Mouse (Mus musculus) hindbrain, embryonic 13.5 days (tissue): ENCODE measurements around the gene Bst2. TPM values are rescaled to one million over a fixed set of nuclear protein-coding genes. Genes with fewer than 3 reads are reported as not detected.

Experiments used
- ATAC-seq: fragments of 200-750 bp; cut with Nextera tagmentation; 2 replicates; pipeline ENCODE4 v1.8.0; 2017; ENCODE audit warnings: moderate TSS enrichment; ENCODE audit not compliant: low FRiP score
- H3K27ac ChIP-seq: fragments of 300-500 bp; sonication (generic); 2 replicates; pipeline ENCODE4 v1.5.1; 2015; ENCODE audit warnings: inconsistent platforms, mild to moderate bottlenecking, moderate library complexity
- H3K27me3 ChIP-seq: fragments of 300-500 bp; sonication (generic); 2 replicates; pipeline ENCODE4 v1.6.1; 2015; ENCODE audit warnings: mild to moderate bottlenecking, inconsistent platforms
- H3K36me3 ChIP-seq: fragments of 300-500 bp; sonication (generic); 2 replicates; pipeline ENCODE4 v1.6.1; 2015; ENCODE audit warnings: mild to moderate bottlenecking, inconsistent platforms
- H3K4me1 ChIP-seq: fragments of 300-500 bp; sonication (generic); replicated peaks from 2 replicates; pipeline ENCODE4 v1.6.1; 2015; ENCODE audit warnings: inconsistent platforms
- H3K4me2 ChIP-seq: fragments of 300-500 bp; sonication (generic); 2 replicates; pipeline ENCODE4 v1.6.1; 2015; ENCODE audit warnings: inconsistent platforms, mild to moderate bottlenecking, moderate library complexity
- H3K4me3 ChIP-seq: fragments of 300-500 bp; sonication (generic); 2 replicates; pipeline ENCODE4 v1.5.1; 2015; ENCODE audit warnings: mild to moderate bottlenecking, inconsistent platforms
- H3K9ac ChIP-seq: fragments of 300-500 bp; sonication (generic); 2 replicates; pipeline ENCODE4 v1.6.1; 2015; ENCODE audit warnings: mild to moderate bottlenecking, inconsistent platforms
- H3K9me3 ChIP-seq: fragments of 300-500 bp; sonication (generic); 2 replicates; pipeline ENCODE4 v1.6.1; 2016; ENCODE audit warnings: inconsistent platforms
- WGBS: fragments of 180-500 bp; shearing (Covaris S2); methylation state at CpG from one replicate; pipeline ENCODE4 v1.1.7; 2015; 5-methylcytosine and 5-hydroxymethylcytosine counted together
- polyA plus RNA-seq: library from polyadenylated mRNA; unstranded; fragments of >200 nt; fragmentation: Nextera tagmentation; extraction: Ambion mirVana; gene quantifications from 2 replicates; pipeline ENCODE4 v1.2.1, GENCODE M21; 2015

Bst2 gene
- polyA plus RNA-seq, 1 experiment from 2014 or later = 17.2 TPM

- ATAC-seq = no peak
Measured at GRCm38 (mm10) chr8:71509316-71509715, 27.9 kb downstream of the Bst2 start.

GRCm38 (mm10) chr8:71507589-71508104, 29.6 kb downstream of the Bst2 start:
- peaks cover 16% of the 10 kb centered on the region for H3K4me1 ChIP-seq
- WGBS = under 1% methylated on average over 58 of the region's 61 CpGs
- H3K27ac ChIP-seq = no peak overlapping the region
- peak overlapping the region; percentile 44 for H3K4me3 ChIP-seq
- H3K4me2 ChIP-seq = peak overlapping the region; percentile 70
- ATAC-seq = peak; percentile 79
- peak overlapping the region; percentile 70 for H3K9ac ChIP-seq
- H3K27me3 ChIP-seq = peaks cover 74% of the 10 kb centered on the region
- H3K9me3 ChIP-seq = no peaks in the 10 kb centered on the region
- no peaks in the 10 kb centered on the region for H3K36me3 ChIP-seq

More at GRCm38 (mm10) chr8:71509316-71509715, 27.9 kb downstream of the Bst2 start:
- WGBS = 70% methylated on average over 2 of the region's 2 CpGs
- H3K27me3 ChIP-seq = peaks cover 74% of the 10 kb centered on the region
- peaks cover 16% of the 10 kb centered on the region for H3K4me1 ChIP-seq
- H3K4me3 ChIP-seq = no peak overlapping the region
- no peak overlapping the region for H3K4me2 ChIP-seq
- H3K9me3 ChIP-seq = no peaks in the 10 kb centered on the region
- no peak overlapping the region for H3K27ac ChIP-seq
- no peaks in the 10 kb centered on the region for H3K36me3 ChIP-seq
- no peak overlapping the region for H3K9ac ChIP-seq

DNA sequence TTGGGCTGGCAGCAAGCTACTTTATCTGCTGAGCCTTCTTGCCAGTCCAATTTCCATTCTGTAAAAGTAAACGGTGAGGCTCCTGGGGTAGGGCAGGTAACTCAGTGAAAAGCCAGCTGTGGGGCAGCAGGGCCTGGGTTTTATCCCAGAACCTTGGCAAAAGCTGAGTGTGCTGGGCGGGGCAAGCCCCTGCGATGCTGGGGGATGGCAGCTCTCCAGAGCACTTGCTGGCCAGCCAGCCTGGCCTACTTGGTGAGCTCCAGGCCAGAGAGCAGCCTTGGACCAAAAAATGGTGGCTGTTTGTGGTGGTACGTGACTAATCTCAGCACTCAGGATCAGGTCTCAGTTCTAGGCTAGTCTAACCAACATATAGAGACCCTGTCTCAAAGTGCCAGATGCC, 31.3 kb downstream of the Bst2 start:
- H3K36me3 ChIP-seq = no peaks in the 10 kb centered on the region
- ATAC-seq = no peak
- no peaks in the 10 kb centered on the region for H3K9me3 ChIP-seq
- H3K27me3 ChIP-seq = peaks cover 64% of the 10 kb centered on the region
- H3K4me2 ChIP-seq = no peak overlapping the region
- no peak overlapping the region for H3K9ac ChIP-seq
- WGBS = 83% methylated on average over 4 of the region's 4 CpGs
- no peak overlapping the region for H3K4me3 ChIP-seq
- peaks cover 16% of the 10 kb centered on the region for H3K4me1 ChIP-seq
- no peak overlapping the region for H3K27ac ChIP-seq

GRCm38 (mm10) chr8:71505326-71505725, 31.9 kb downstream of the Bst2 start:
- H3K27me3 ChIP-seq = peaks cover 57% of the 10 kb centered on the region
- no peak overlapping the region for H3K9ac ChIP-seq
- H3K36me3 ChIP-seq = no peaks in the 10 kb centered on the region
- 88% methylated on average over 4 of the region's 4 CpGs for WGBS
- H3K4me1 ChIP-seq = peaks cover 16% of the 10 kb centered on the region
- ATAC-seq = no peak
- H3K9me3 ChIP-seq = no peaks in the 10 kb centered on the region
- no peak overlapping the region for H3K4me2 ChIP-seq
- H3K27ac ChIP-seq = no peak overlapping the region
- no peak overlapping the region for H3K4me3 ChIP-seq

GRCm38 (mm10) chr8:71504349-71504748, 32.9 kb downstream of the Bst2 start:
- Histone ChIP-seq H3K4me2 (no peak overlapping the region), H3K9me3 (no peaks in the 10 kb centered on the region), H3K4me3 (no peak overlapping the region), H3K4me1 (peaks cover 16% of the 10 kb centered on the region), H3K27me3 (peaks cover 48% of the 10 kb centered on the region), H3K9ac (no peak overlapping the region), H3K27ac (no peak overlapping the region), H3K36me3 (no peaks in the 10 kb centered on the region)
- ATAC-seq = no peak
- WGBS = 91% methylated on average over 4 of the region's 4 CpGs

- peaks cover 2% of the 10 kb centered on the region for H3K36me3 ChIP-seq
- no peak overlapping the region for H3K9ac ChIP-seq
- WGBS = 46% methylated on average over 16 of the region's 16 CpGs
- ATAC-seq = no peak
- H3K27ac ChIP-seq = no peak overlapping the region
- H3K9me3 ChIP-seq = no peaks in the 10 kb centered on the region
- H3K4me2 ChIP-seq = no peak overlapping the region
- H3K4me1 ChIP-seq = peaks cover 29% of the 10 kb centered on the region
- H3K4me3 ChIP-seq = no peak overlapping the region
- peaks cover 3% of the 10 kb centered on the region; the same call in 1 of the 2 replicates for H3K27me3 ChIP-seq
Measured at GRCm38 (mm10) chr8:71498816-71499690, 38.2 kb downstream of the Bst2 start.

DNA sequence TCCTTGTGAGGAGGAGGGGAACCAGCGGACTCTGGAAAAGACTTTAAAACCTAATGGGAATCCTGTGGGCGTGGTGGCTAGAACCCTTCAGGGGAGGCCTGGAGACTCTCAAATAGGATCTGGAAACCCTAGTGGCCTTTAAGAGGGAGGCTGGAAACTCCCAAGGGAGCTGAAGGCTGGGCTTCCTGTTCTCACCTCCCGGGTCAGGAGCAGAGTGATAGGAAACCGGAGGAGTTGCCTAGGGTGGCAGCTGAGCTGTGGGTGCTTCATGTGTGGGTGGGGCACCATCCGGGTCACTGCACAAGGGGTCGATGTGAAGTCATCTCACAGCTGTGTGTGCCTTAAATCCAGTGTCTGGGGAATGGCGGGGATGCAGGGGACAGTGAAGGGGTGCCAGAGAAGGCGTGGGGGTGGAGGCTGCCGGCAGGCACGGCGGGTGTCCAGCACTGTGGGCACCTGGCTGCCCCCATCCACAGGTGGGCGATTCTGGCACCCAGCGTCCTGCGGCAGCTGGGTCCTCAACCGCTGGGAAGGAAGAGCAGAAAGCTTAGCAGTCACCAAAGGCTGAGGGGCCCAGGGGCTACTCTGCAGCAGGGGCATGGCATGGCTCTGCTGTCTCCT, 39.3 kb downstream of the Bst2 start:
- WGBS = 28% methylated on average over 15 of the region's 15 CpGs
- ATAC-seq = no peak
- H3K27me3 ChIP-seq = peaks cover 3% of the 10 kb centered on the region; the same call in 1 of the 2 replicates

GRCm38 (mm10) chr8:71497077-71497645, 40.1 kb downstream of the Bst2 start:
- 93% methylated on average over 1 of the region's 1 CpGs for WGBS
- peak overlapping the region; percentile 18; the same call in 1 of the 2 replicates for H3K27ac ChIP-seq
- H3K27me3 ChIP-seq = peaks cover 3% of the 10 kb centered on the region; the same call in 1 of the 2 replicates
- H3K9me3 ChIP-seq = no peaks in the 10 kb centered on the region
- H3K9ac ChIP-seq = no peak overlapping the region
- H3K36me3 ChIP-seq = peaks cover 18% of the 10 kb centered on the region
- ATAC-seq = no peak
- peaks cover 29% of the 10 kb centered on the region for H3K4me1 ChIP-seq
- no peak overlapping the region for H3K4me3 ChIP-seq
- H3K4me2 ChIP-seq = no peak overlapping the region

More for the DNA sequence above, 39.3 kb downstream of the Bst2 start:
- peaks cover 29% of the 10 kb centered on the region for H3K4me1 ChIP-seq
- no peaks in the 10 kb centered on the region for H3K9me3 ChIP-seq
- no peak overlapping the region for H3K27ac ChIP-seq
- no peak overlapping the region for H3K4me2 ChIP-seq
- no peak overlapping the region for H3K9ac ChIP-seq
- H3K36me3 ChIP-seq = peaks cover 10% of the 10 kb centered on the region
- no peak overlapping the region for H3K4me3 ChIP-seq

DNA sequence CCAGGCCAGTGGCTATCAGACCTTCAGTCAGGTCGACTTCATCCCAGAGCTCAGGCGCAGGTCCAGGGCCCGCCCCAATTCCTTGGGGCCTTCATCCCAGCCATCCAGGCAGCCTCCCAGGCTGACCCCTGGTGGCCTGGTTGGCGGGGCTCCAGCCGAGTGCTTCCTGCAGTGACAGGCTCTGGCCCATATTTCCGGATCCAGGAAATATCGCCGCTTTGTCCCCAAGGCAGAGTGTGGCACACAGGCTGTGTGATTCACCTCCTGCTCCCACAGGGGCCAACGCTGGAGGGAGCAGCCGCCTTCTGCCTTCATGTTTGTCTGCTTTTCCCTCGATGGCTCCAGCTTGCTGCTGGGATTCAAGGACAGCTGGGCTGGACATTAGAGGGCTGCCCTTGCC, 40.8 kb downstream of the Bst2 start:
- Histone ChIP-seq H3K27ac (peak overlapping the region; percentile 18; the same call in 1 of the 2 replicates), H3K4me3 (no peak overlapping the region), H3K27me3 (peaks cover 3% of the 10 kb centered on the region; the same call in 1 of the 2 replicates), H3K9me3 (no peaks in the 10 kb centered on the region), H3K9ac (peak overlapping the region; percentile 9; the same call in 1 of the 2 replicates), H3K4me1 (peaks cover 29% of the 10 kb centered on the region), H3K36me3 (peaks cover 23% of the 10 kb centered on the region), H3K4me2 (no peak overlapping the region)
- ATAC-seq = no peak
- WGBS = 47% methylated on average over 11 of the region's 11 CpGs

DNA sequence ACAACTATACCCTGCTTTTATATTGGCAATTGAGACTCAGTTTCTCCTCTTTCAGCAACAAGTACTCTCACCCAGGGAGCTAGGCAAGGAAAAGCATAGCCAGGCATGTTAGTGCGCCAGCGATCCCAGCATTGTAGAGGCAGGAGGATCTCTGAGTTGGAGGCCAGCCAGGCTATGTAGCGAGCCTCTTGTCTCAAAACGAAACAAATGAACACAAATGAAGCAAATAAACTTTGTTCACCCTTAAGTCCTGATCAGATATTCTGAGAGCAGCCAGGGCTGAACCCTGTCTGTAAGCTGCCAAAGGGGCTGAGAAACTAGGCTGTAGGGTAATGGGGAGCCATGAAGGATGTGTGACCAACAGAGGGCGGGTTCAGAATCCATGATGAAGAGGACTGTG, 41.4 kb downstream of the Bst2 start:
- Histone ChIP-seq H3K4me1 (peaks cover 29% of the 10 kb centered on the region), H3K4me3 (no peak overlapping the region), H3K36me3 (peaks cover 30% of the 10 kb centered on the region), H3K9ac (peak overlapping the region; percentile 46), H3K27ac (peak overlapping the region; percentile 18; the same call in 1 of the 2 replicates), H3K4me2 (no peak overlapping the region), H3K27me3 (peaks cover 3% of the 10 kb centered on the region; the same call in 1 of the 2 replicates), H3K9me3 (no peaks in the 10 kb centered on the region)
- WGBS = 97% methylated on average over 5 of the region's 5 CpGs
- ATAC-seq = no peak

DNA sequence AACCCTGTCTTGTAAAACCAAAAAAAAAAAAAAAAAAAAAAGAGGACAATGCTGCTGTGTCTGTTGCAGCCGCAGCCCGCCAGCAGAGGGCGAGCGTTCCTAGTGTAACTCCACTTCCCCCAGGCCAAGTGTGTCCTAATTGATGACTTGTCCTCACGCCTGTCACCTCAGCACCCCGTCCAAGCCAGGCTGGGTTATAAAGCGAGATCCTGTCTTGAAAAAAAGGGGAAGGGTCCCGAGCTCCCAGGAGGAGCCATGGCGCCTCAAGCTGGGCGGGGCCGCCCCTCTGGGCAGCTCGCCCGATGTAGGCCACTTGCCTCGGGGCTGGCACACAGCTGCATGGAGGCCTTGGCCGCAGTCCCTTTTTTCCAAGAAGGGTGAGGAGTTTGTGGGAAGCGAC, 42.2 kb downstream of the Bst2 start:
- H3K36me3 ChIP-seq = peaks cover 38% of the 10 kb centered on the region
- 0 out of 2 replicates have a peak overlapping the region, but pooled peaks have one; percentile 13 for H3K27ac ChIP-seq
- peak; percentile 58 for ATAC-seq
- H3K4me1 ChIP-seq = peaks cover 32% of the 10 kb centered on the region
- H3K4me2 ChIP-seq = no peak overlapping the region
- H3K4me3 ChIP-seq = no peak overlapping the region
- peaks cover 3% of the 10 kb centered on the region; the same call in 1 of the 2 replicates for H3K27me3 ChIP-seq
- no peak overlapping the region for H3K9ac ChIP-seq
- no peaks in the 10 kb centered on the region for H3K9me3 ChIP-seq
- WGBS = 18% methylated on average over 16 of the region's 16 CpGs

DNA sequence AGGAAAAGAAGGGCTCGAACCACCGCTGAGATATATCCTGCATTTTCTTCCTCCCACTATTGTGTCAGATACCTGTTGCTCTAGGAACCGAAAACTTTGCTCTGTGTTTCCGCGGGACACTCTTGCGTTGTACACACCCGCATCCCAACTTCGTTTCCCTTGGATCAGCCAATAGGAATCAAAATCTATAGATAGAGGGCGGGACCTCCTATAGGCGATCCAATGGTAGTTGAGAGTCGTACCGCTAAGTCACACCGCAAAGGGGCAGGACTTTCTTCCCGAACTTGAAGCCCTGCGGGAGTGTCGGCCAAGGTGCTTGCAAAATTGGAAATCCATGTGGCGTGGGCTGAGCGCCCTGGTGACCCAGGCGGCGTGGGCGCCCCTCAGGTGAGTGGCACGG, 48.8 kb downstream of the Bst2 start:
- H3K9me3 ChIP-seq = no peaks in the 10 kb centered on the region
- peak overlapping the region; percentile 100 for H3K4me2 ChIP-seq
- H3K27me3 ChIP-seq = no peaks in the 10 kb centered on the region
- H3K36me3 ChIP-seq = peaks cover 47% of the 10 kb centered on the region
- peaks cover 52% of the 10 kb centered on the region for H3K4me1 ChIP-seq
- ATAC-seq = peak; percentile 74
- peak overlapping the region; percentile 82 for H3K4me3 ChIP-seq
- peak overlapping the region; percentile 58; the same call in 1 of the 2 replicates for H3K27ac ChIP-seq
- peak overlapping the region; percentile 83 for H3K9ac ChIP-seq
- WGBS = under 1% methylated on average over 22 of the region's 22 CpGs
